Mouse (Mus musculus): ENCODE data around the gene Ddx3x.
"Not testable (repeated sequence)": the region's sequence is repeated elsewhere in the genome, so short reads cannot be mapped to it uniquely, and the experiment has no call there.

The Ddx3x gene

GRCm38 (mm10) chrX:13280409-13281328, at the start of gene Ddx3x:
Ddx3x (plus strand) TSS chrX:13280970.
- DNase-seq, result peak; percentile 94

GRCm38 (mm10) chrX:13231243-13231642, 49.5 kb upstream of the Ddx3x start:
- no peak for DNase-seq

- not testable (repeated sequence) for DNase-seq
These were observed 47.9 kb upstream of the Ddx3x start for GRCm38 (mm10) chrX:13232834-13233233.

- no peak for DNase-seq
These were observed 47.1 kb upstream of the Ddx3x start for GRCm38 (mm10) chrX:13233631-13234030.

- DNase-seq, result no peak
These were observed 46.1 kb upstream of the Ddx3x start for GRCm38 (mm10) chrX:13234709-13235108.

GRCm38 (mm10) chrX:13236100-13236568, 44.6 kb upstream of the Ddx3x start:
- DNase-seq, result peak; percentile 36

- no peak for DNase-seq
These were observed 41.3 kb upstream of the Ddx3x start for GRCm38 (mm10) chrX:13239455-13239854.

- DNase-seq, result peak; percentile 61
These were observed 39.9 kb upstream of the Ddx3x start for GRCm38 (mm10) chrX:13240646-13241425.

- DNase-seq, result peak; percentile 26
These were observed 39.1 kb upstream of the Ddx3x start for GRCm38 (mm10) chrX:13241426-13242319.

GRCm38 (mm10) chrX:13242320-13243096, 38.3 kb upstream of the Ddx3x start:
- peak; percentile 78 for DNase-seq

GRCm38 (mm10) chrX:13243133-13244123, 37.3 kb upstream of the Ddx3x start:
- DNase-seq, result peak; percentile 14

- DNase-seq, result no peak
These were observed 36.2 kb upstream of the Ddx3x start for GRCm38 (mm10) chrX:13244588-13244987.

GRCm38 (mm10) chrX:13245027-13245426, 35.7 kb upstream of the Ddx3x start:
- DNase-seq, result no peak

- DNase-seq, result no peak
These were observed 29.1 kb upstream of the Ddx3x start for GRCm38 (mm10) chrX:13251683-13252082.

- no peak for DNase-seq
These were observed 26.5 kb upstream of the Ddx3x start for GRCm38 (mm10) chrX:13254273-13254672.

GRCm38 (mm10) chrX:13263356-13263755, 17.4 kb upstream of the Ddx3x start:
- DNase-seq, result no peak

- no peak for DNase-seq
These were observed 5.1 kb upstream of the Ddx3x start for GRCm38 (mm10) chrX:13275519-13276137.

GRCm38 (mm10) chrX:13278996-13279395, 1.8 kb upstream of the Ddx3x start:
- no peak for DNase-seq

GRCm38 (mm10) chrX:13280037-13280408, 747 bp upstream of the Ddx3x start:
- no peak for DNase-seq

Measured in liver (tissue).